Mouse (Mus musculus) spleen, postnatal 14 days (tissue): ENCODE results near the gene Trim29.

ENCODE experiments used
- DNase-seq, 2 experiments: peaks; one replicate each; pipeline ENCODE4 v3.0.0; 2021 to 2022; ENCODE audit warnings: low spot score in 2 of 2

Trim29 gene

GRCm38 (mm10) chr9:43384400-43384799, 73.8 kb downstream of the Trim29 start:
- no peak for DNase-seq
